Mouse (Mus musculus) embryonic facial prominence, embryonic 13.5 days (tissue): ENCODE results near the gene Dlg4. TPM values are rescaled to one million over a fixed set of nuclear protein-coding genes. Genes with fewer than 3 reads are reported as not detected.
A peak's percentile ranks its signal among the peaks of the same experiment; 100 is the strongest.
"Not testable (repeated sequence)": the region's sequence is repeated elsewhere in the genome, so short reads cannot be mapped to it uniquely, and the experiment has no call there.

Experiments used
- ATAC-seq: fragments of 200-750 bp; cut with Nextera tagmentation; 2 replicates; pipeline ENCODE4 v1.8.0; 2017; ENCODE audit warnings: low read depth; ENCODE audit not compliant: insufficient number of reproducible peaks, insufficient read depth, low FRiP score, low TSS enrichment
- H3K27ac ChIP-seq: fragments of 300-500 bp; sonication (generic); 2 replicates; pipeline ENCODE4 v1.5.1; 2015; ENCODE audit warnings: moderate library complexity, mild to moderate bottlenecking, inconsistent platforms
- H3K27me3 ChIP-seq: fragments of 300-500 bp; sonication (generic); 2 replicates; pipeline ENCODE4 v1.6.1; 2015; ENCODE audit warnings: mild to moderate bottlenecking, inconsistent platforms
- H3K36me3 ChIP-seq: fragments of 300-500 bp; sonication (generic); 2 replicates; pipeline ENCODE4 v1.6.1; 2015; ENCODE audit warnings: mild to moderate bottlenecking, inconsistent platforms
- H3K4me1 ChIP-seq: fragments of 300-500 bp; sonication (generic); 2 replicates; pipeline ENCODE4 v1.6.1; 2015; ENCODE audit warnings: inconsistent platforms
- H3K4me2 ChIP-seq: fragments of 300-500 bp; sonication (generic); 2 replicates; pipeline ENCODE4 v1.6.1; 2015; ENCODE audit warnings: moderate library complexity, mild to moderate bottlenecking, inconsistent platforms
- H3K4me3 ChIP-seq: fragments of 300-500 bp; sonication (generic); 2 replicates; pipeline ENCODE4 v1.5.1; 2015; ENCODE audit warnings: mild to moderate bottlenecking, inconsistent platforms
- H3K9ac ChIP-seq: fragments of 300-500 bp; sonication (generic); 2 replicates; pipeline ENCODE4 v1.6.1; 2015; ENCODE audit warnings: mild to moderate bottlenecking, inconsistent platforms
- H3K9me3 ChIP-seq: fragments of 300-500 bp; sonication (generic); 2 replicates; pipeline ENCODE4 v1.6.1; 2016; ENCODE audit warnings: inconsistent platforms
- WGBS: fragments of 180-500 bp; shearing (Covaris S2); methylation state at CpG from one replicate; pipeline ENCODE4 v1.1.7; 2015; ENCODE audit warnings: mixed read lengths; 5-methylcytosine and 5-hydroxymethylcytosine counted together
- polyA plus RNA-seq: library from polyadenylated mRNA; unstranded; fragments of >200 nt; fragmentation: Nextera tagmentation; extraction: Ambion mirVana; gene quantifications from 2 replicates; pipeline ENCODE4 v1.2.1, GENCODE M21; 2015

Gene Dlg4
- polyA plus RNA-seq, 1 experiment from 2014 or later = 13.1 TPM

DNA sequence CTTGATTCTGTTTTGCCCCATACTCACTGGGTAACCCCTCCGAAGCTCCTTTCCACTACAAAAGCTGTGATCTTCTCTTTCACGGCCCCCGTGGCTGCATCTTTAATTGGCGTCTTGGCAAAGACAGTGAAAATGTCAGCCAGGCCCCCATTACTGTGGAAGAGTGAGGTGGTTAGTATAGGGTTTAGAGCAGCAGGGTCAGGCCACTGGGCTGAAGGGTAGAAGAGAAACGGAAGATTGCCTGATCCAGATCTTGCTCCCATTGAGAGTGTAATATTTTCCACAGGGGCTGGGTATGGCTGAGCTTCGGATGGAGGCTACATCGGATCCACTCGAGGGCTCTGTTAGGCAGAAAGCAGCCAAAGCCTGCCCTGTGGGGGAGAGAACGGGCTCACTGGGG, 3.8 kb upstream of the Dlg4 start:
- peaks cover 65% of the 10 kb centered on the region for H3K36me3 ChIP-seq
- H3K4me1 ChIP-seq = peaks cover 20% of the 10 kb centered on the region
- 86% methylated on average over 9 of the region's 9 CpGs for WGBS
- H3K27me3 ChIP-seq = no peaks in the 10 kb centered on the region
- H3K27ac ChIP-seq = no peak overlapping the region
- no peak overlapping the region for H3K9ac ChIP-seq
- no peak for ATAC-seq
- H3K4me2 ChIP-seq = no peak overlapping the region
- no peak overlapping the region for H3K4me3 ChIP-seq
- no peaks in the 10 kb centered on the region for H3K9me3 ChIP-seq

DNA sequence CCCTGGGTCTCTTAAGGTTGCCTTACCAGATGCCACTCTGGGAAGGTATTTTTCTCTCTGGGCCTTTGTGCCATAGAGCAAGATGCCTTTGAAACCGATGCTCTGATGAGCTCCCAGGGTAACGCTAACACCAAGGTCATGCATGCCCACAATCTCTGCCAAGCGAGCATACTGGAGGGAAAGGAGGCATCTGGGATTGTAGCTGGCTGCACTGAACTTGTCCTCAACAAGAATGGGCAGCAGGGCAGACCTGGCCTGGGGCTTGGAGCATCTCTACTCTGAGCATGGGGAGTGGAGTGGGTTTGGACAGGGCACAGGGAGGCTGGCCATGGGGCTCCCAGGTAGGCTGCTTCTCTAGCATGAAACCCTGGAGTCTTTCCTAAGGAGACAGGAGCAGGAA, 3.3 kb upstream of the Dlg4 start:
- no peak overlapping the region for H3K27ac ChIP-seq
- WGBS = 84% methylated on average over 3 of the region's 3 CpGs
- peaks cover 22% of the 10 kb centered on the region for H3K4me1 ChIP-seq
- peaks cover 60% of the 10 kb centered on the region for H3K36me3 ChIP-seq
- ATAC-seq = no peak
- H3K9me3 ChIP-seq = no peaks in the 10 kb centered on the region
- H3K9ac ChIP-seq = no peak overlapping the region
- no peaks in the 10 kb centered on the region for H3K27me3 ChIP-seq
- H3K4me3 ChIP-seq = no peak overlapping the region
- H3K4me2 ChIP-seq = no peak overlapping the region

DNA sequence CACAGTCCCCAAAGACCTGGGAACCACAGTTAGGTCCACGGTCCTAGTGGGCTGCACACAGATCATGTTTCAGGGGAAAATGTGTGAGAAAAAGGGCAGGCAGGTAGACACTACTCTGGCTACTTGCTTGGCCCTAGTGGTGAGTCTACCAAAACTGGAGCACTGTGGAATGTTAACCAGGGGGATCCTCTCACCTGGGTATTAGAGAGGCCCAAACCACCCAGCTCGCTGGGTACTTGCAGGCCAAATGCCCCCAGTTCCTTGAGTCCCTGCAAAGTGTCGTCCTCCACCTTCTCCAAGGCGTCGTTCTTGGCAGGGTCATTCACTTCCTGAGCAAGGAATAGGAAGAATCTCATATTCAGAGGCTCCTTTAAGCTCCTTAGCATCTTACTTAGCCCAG, 2.7 kb upstream of the Dlg4 start:
- Histone ChIP-seq H3K27ac (0 out of 2 replicates have a peak overlapping the region, but pooled peaks have one; percentile 72), H3K27me3 (no peaks in the 10 kb centered on the region), H3K4me3 (no peak overlapping the region), H3K36me3 (peaks cover 53% of the 10 kb centered on the region), H3K9ac (peak overlapping the region; percentile 84), H3K9me3 (no peaks in the 10 kb centered on the region), H3K4me1 (peaks cover 25% of the 10 kb centered on the region), H3K4me2 (peak overlapping the region; percentile 85)
- 61% methylated on average over 5 of the region's 5 CpGs for WGBS
- no peak for ATAC-seq

DNA sequence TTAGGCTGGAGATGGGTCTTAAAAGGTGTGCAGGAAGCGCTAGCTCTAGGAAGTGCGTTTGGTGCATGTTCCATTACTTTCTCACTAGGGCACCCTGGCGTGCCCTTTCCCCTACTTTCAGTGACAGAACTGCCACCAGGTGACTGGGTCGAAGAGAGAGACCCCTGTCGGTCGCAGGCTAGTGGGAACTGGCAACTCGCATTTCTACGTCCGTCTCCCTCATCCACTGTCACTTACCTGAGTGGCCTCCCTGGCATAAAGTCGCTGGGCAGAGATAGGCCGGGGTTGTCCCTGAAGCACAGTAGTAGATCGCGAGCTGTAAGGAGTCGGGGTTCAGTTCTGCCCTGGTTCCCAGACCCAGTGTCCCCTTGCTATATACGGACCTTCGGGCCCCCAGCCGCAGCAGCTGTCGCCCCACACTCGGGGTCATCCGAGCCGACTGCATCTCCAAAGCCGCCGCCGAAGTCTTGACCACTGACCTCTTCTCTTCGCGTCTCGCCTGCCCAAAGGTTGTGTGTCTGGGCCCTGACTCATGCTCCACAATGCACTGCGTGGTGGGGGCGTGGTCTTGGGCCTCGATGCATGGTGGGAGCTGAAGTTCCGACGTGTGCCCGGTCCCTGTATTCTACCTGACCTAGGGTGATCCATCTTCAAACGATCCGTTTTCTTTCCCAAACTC, 1.7 kb upstream of the Dlg4 start, which contains the start of gene Acadvl:
TSS of gene Acadvl (minus strand) at position 532 of the 679 bp plus-strand sequence.
- peak within 1 kb of the TSS; percentile 84 for H3K9ac ChIP-seq
- H3K4me1 ChIP-seq = peaks cover 34% of the 10 kb centered on the region
- no peaks in the 10 kb centered on the region for H3K9me3 ChIP-seq
- under 1% methylated on average over 35 of the region's 35 CpGs for WGBS
- no peaks in the 10 kb centered on the region for H3K27me3 ChIP-seq
- H3K4me2 ChIP-seq = peak within 1 kb of the TSS; percentile 85
- ATAC-seq = peak; percentile 64
- H3K27ac ChIP-seq = peak within 1 kb of the TSS; percentile 72
- H3K4me3 ChIP-seq = peak within 1 kb of the TSS; percentile 65
- H3K36me3 ChIP-seq = peaks cover 44% of the 10 kb centered on the region

DNA sequence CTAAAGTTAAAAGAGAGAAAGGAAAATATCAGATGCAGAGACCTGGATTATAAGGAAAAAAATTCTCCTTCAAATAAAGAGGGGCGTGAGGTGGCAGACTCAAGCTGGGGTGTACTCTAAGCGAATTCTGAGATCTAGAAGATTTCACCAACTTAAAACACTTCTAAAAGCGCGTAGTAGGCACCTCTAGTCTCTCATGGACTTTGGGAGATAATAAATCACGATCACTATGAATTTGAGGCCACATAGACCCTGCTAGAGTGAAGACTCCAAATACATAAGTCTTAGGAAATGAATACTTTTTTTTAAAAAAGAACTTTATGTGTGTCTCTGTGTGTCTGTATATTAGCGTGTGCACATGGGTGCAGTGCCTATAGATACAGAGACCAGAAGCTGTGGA, 1.1 kb upstream of the Dlg4 start:
- no peak overlapping the region for H3K9ac ChIP-seq
- H3K36me3 ChIP-seq = peaks cover 37% of the 10 kb centered on the region
- H3K4me3 ChIP-seq = peak overlapping the region; percentile 65; the same call in 1 of the 2 replicates
- no peak for ATAC-seq
- peak overlapping the region; percentile 85 for H3K4me2 ChIP-seq
- H3K27ac ChIP-seq = no peak overlapping the region
- peaks cover 41% of the 10 kb centered on the region for H3K4me1 ChIP-seq
- no peaks in the 10 kb centered on the region for H3K27me3 ChIP-seq
- 64% methylated on average over 6 of the region's 6 CpGs for WGBS
- no peaks in the 10 kb centered on the region for H3K9me3 ChIP-seq

DNA sequence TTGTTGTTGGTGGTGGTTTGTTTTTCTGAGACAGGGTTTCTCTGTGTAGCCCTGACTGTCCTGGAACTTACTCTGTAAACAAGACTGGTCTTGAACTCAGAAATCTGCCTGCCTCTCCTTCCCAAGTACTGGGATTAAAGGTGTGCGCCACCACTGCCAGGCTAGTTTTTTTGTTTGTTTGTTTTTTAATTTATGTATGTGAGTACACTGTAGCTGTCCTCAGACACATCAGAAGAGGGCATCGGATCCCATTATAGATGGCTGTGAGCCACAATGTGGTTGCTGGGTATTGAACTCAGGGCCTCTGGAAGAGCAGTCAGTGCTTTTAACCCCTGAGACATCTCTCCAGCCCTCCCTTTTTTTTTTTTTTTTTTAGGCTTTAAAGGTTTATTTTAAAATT, 565 bp upstream of the Dlg4 start:
- WGBS = 67% methylated on average over 2 of the region's 2 CpGs
- H3K4me1 ChIP-seq = peaks cover 45% of the 10 kb centered on the region
- H3K36me3 ChIP-seq = peaks cover 32% of the 10 kb centered on the region
- not testable (repeated sequence) for H3K4me3 ChIP-seq, H3K27ac ChIP-seq, ATAC-seq, H3K4me2 ChIP-seq, H3K9ac ChIP-seq, H3K27me3 ChIP-seq, H3K9me3 ChIP-seq

DNA sequence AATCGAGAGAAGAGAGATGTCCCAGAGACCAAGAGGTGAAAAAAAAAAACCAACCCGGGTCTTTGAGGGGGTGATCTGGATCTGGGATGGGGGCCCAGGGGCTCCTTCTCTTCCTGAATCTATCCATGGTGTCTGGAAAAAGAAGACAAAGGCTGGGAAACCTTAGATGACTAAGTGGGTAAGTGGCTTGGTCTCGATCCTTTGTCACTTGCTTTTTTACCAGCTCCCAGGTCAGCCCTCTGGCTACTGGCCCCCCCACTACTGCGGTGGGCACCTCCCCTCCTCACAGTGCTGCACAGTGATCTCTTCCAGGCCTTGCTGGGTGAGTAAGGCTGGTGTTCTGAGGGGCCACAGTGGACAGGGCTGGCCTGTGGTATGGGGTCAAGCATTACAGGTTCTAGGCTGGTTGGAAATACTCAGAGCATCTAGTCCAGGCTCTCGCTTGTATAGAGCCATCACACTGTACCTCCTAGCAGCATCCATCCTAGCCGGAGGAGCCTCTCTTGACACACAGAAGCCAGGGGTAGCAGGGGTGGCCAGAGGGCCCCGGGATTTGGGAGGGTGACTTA, 541 bp downstream of the Dlg4 start:
- ATAC-seq = no peak
- H3K4me3 ChIP-seq = peak overlapping the region; percentile 69
- peaks cover 56% of the 10 kb centered on the region for H3K4me1 ChIP-seq
- H3K27me3 ChIP-seq = no peaks in the 10 kb centered on the region
- no peaks in the 10 kb centered on the region for H3K9me3 ChIP-seq
- H3K9ac ChIP-seq = peak overlapping the region; percentile 88
- H3K36me3 ChIP-seq = peaks cover 21% of the 10 kb centered on the region
- WGBS = 30% methylated on average over 7 of the region's 7 CpGs
- peak overlapping the region; percentile 85 for H3K4me2 ChIP-seq
- H3K27ac ChIP-seq = peak overlapping the region; percentile 95

DNA sequence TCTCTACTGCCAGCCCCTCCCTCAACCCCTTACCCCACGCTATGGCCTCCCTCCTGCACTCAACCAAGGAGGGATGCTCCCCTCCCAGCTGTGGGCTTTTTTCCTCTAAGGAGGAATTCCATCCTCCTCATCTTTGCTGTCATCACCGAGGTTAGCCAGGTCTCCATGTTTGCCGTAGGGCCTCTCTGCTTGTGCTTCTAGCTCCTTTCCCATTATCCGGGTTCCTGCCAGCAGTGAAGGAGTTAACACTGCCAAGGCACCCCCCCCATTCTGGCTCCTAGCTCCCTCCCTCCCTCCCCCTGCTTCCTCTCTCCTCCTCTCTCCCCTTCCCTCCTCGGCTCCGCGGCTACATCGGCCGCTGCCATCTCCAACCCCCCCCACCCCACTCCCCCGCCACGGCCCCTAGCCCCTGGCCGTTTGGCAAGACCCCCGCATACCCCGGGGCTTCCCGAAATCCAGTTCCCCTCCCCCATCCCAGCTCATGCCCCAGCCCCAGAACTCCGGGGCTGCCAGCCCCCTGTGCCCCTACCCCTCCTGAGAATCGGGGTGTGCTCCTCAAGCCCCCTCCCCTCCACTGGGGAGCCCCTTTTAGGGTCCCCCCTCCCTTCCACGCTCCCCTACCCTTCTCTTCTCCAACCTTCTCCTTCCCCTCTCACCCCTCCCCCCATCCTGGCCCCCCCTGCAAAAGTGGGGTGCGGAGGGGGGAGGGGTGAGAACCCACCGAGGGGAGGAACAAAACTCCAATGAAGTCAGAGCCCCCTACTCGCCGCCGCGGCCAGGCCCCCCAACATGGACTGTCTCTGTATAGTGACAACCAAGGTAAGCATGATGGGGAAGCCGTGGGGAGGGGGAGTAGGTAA, 1.6 kb downstream of the Dlg4 start:
- under 1% methylated on average over 24 of the region's 25 CpGs for WGBS
- Histone ChIP-seq H3K4me1 (peaks cover 64% of the 10 kb centered on the region), H3K27ac (peak overlapping the region; percentile 95), H3K4me2 (peak overlapping the region; percentile 85), H3K36me3 (peaks cover 10% of the 10 kb centered on the region), H3K9ac (peak overlapping the region; percentile 88), H3K4me3 (peak overlapping the region; percentile 69), H3K27me3 (no peaks in the 10 kb centered on the region), H3K9me3 (no peaks in the 10 kb centered on the region)
- no peak for ATAC-seq

DNA sequence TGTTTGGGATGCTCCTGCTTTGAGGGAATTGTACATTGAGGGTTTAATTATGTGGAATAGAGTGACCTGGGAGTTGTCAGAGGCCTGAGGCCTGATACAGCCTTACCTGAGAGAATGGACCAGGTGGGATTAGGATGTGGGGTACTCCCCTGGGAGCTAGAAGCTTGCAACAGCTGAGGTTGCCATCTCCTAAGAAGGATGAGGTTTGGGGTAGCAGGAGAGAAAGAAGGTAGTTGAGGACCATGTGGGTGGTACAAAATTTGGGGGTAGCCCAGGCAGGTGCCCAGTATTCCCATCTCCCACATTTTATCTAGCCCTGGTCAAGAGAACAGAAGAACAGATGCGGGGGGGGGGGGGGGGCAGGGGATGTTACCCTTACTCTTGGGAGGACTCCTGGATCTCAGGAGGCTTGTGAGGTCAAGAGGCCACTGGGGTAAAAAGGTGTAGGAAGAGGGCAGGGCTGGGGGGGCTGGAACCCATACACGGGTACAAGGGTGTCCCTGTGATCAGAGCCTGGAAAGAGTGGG, 2.8 kb downstream of the Dlg4 start:
- Histone ChIP-seq H3K9ac (peak overlapping the region; percentile 88), H3K27me3 (no peaks in the 10 kb centered on the region), H3K9me3 (no peaks in the 10 kb centered on the region), H3K4me1 (peaks cover 69% of the 10 kb centered on the region), H3K27ac (peak overlapping the region; percentile 95), H3K4me3 (peak overlapping the region; percentile 69), H3K36me3 (no peaks in the 10 kb centered on the region), H3K4me2 (peak overlapping the region; percentile 85)
- ATAC-seq = no peak
- 0% methylated on average over 1 of the region's 2 CpGs for WGBS

DNA sequence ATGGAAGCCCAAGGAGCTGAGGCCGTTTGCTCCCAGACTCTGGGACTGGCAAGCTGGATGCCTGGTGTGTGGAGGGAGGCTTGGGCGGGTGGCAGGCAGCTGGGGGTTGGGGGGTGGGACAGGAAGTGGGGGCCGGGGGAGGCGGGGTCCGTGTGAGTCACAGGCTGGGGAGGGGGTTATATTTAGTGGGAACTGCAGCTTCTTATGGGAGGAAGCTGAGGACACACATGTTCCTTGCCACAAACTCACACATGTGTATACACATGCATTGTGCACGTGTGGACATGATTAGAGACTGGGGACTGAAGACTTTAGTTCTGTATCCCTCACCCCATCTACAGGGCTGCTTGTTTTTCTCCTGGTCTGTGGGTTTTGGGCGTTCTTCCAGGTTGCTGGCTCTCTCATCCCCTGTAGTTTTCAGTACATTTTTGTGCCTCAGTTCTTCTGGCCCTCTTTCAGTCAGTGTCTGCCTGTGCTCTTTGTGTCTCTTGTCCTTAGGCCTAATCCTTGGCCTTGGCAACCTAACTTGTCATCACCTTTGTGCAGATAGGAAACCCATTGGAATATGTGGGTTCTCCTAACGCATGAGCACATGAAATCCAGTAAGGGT, 3.4 kb downstream of the Dlg4 start:
- peaks cover 70% of the 10 kb centered on the region for H3K4me1 ChIP-seq
- H3K36me3 ChIP-seq = no peaks in the 10 kb centered on the region
- H3K27me3 ChIP-seq = no peaks in the 10 kb centered on the region
- no peaks in the 10 kb centered on the region for H3K9me3 ChIP-seq
- no peak for ATAC-seq
- H3K9ac ChIP-seq = peak overlapping the region; percentile 88
- peak overlapping the region; percentile 69 for H3K4me3 ChIP-seq
- WGBS = 9% methylated on average over 8 of the region's 8 CpGs
- peak overlapping the region; percentile 95 for H3K27ac ChIP-seq
- H3K4me2 ChIP-seq = peak overlapping the region; percentile 85

DNA sequence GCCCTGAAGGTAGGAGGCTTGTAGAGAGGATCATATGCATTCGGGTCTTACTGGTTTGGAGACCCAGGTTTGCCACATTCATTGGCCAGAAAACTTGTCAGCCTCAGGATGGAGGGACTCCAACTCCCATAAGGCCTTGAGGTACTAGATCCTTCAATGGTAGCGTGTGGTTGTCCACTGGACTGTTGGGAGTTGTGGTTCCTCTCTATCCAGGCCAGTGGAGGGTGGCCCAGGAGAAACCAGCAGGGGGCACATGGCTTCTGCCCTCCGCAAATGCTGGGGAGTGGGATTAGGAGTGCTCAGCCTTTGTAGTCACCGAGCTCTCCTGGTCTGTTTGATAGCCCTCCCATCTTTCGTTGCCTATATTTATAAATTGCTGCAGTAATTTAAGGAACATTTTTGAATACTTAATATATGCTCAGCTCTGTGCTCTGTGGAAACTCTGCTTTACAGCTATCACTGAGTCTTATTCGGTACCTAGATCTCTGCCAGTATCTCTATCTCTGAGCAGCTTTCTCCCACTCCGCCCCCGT, 4.1 kb downstream of the Dlg4 start:
- H3K4me3 ChIP-seq = peak overlapping the region; percentile 69
- WGBS = 2% methylated on average over 8 of the region's 8 CpGs
- H3K4me1 ChIP-seq = peaks cover 77% of the 10 kb centered on the region
- peak; percentile 66; the same call in 1 of the 2 replicates for ATAC-seq
- H3K36me3 ChIP-seq = no peaks in the 10 kb centered on the region
- H3K4me2 ChIP-seq = peak overlapping the region; percentile 85
- H3K9me3 ChIP-seq = no peaks in the 10 kb centered on the region
- peak overlapping the region; percentile 95 for H3K27ac ChIP-seq
- H3K27me3 ChIP-seq = no peaks in the 10 kb centered on the region
- peak overlapping the region; percentile 88 for H3K9ac ChIP-seq
